Mouse (Mus musculus) hindbrain, postnatal 0 days (tissue): Measurements from ENCODE around the gene Gm20388. TPM values are rescaled to one million over a fixed set of nuclear protein-coding genes. Genes with fewer than 3 reads are reported as not detected.

Experiments used
- ATAC-seq: fragments of 200-750 bp; cut with Nextera tagmentation; 2 replicates; pipeline ENCODE4 v1.8.0; 2017; ENCODE audit warnings: mild to moderate bottlenecking, moderate TSS enrichment, moderate library complexity
- DNase-seq: peaks from one replicate; pipeline ENCODE4 v3.0.0-alpha.2; 2015; ENCODE audit warnings: low spot score
- H3K27ac ChIP-seq: fragments of 300-500 bp; sonication (generic); 2 replicates; pipeline ENCODE4 v1.5.1; 2014; ENCODE audit warnings: mild to moderate bottlenecking
- H3K27me3 ChIP-seq: fragments of 300-500 bp; sonication (generic); 2 replicates; pipeline ENCODE4 v1.6.1; 2014; ENCODE audit warnings: low read length, mixed read lengths; ENCODE audit not compliant: insufficient read depth
- H3K36me3 ChIP-seq: fragments of 300-500 bp; sonication (generic); 2 replicates; pipeline ENCODE4 v1.6.1; 2014; ENCODE audit warnings: low read length, mixed read lengths; ENCODE audit not compliant: insufficient read depth
- H3K4me1 ChIP-seq: fragments of 300-500 bp; sonication (generic); 2 replicates; pipeline ENCODE4 v1.6.1; 2014; ENCODE audit warnings: antibody characterized with exemption, low read length, mixed read lengths; ENCODE audit not compliant: insufficient read depth
- H3K4me2 ChIP-seq: fragments of 300-500 bp; sonication (generic); 2 replicates; pipeline ENCODE4 v1.6.1; 2014; ENCODE audit warnings: low read depth, mild to moderate bottlenecking, low read length, moderate library complexity, mixed read lengths
- H3K4me3 ChIP-seq: fragments of 300-500 bp; sonication (generic); 2 replicates; pipeline ENCODE4 v1.5.1; 2014; ENCODE audit warnings: low read length
- H3K9ac ChIP-seq: fragments of 300-500 bp; sonication (generic); replicated peaks from 2 replicates; pipeline ENCODE4 v1.6.1; 2014; ENCODE audit warnings: mild to moderate bottlenecking, low read length, moderate library complexity, mixed read lengths
- H3K9me3 ChIP-seq: fragments of 300-500 bp; sonication (generic); 2 replicates; pipeline ENCODE4 v1.6.1; 2016; ENCODE audit warnings: low read length, mixed read lengths
- CTCF ChIP-seq: IDR thresholded peaks from 2 replicates; pipeline ENCODE4 v1.5.1; 2016; ENCODE audit warnings: antibody characterized with exemption, control low read depth, low read depth
- WGBS: fragments of 180-500 bp; shearing (Covaris S2); extraction: QIAGEN DNeasy Blood & Tissue Kit; methylation state at CpG from one replicate; pipeline ENCODE4 v1.1.7; 2014; 5-methylcytosine and 5-hydroxymethylcytosine counted together
- polyA plus RNA-seq: library from polyadenylated mRNA; unstranded; fragments of >200 nt; fragmentation: Nextera tagmentation; extraction: Ambion mirVana; gene quantifications from 2 replicates; pipeline ENCODE4 v1.2.1, GENCODE M21; 2015
- total RNA-seq: library from RNA; depleted of rRNA; stranded (reverse); fragments of >200 nt; gene quantifications from 2 replicates; pipeline ENCODE4 v1.2.3, GENCODE M21; 2014

The Gm20388 gene
- total and polyA plus RNA-seq, 2 experiments from 2014 or later, result 71.3 TPM; not detected in 1

GRCm38 (mm10) chr8:122431694-122432442, 2521.2 kb downstream of the Gm20388 start:
- WGBS, result 40% methylated on average over 18 of the region's 18 CpGs
- Histone ChIP-seq H3K4me2 (peak overlapping the region; percentile 52), H3K27me3 (no peaks in the 10 kb centered on the region), H3K4me1 (peaks cover 10% of the 10 kb centered on the region; the same call in 1 of the 2 replicates), H3K9ac (peak overlapping the region; percentile 31; the same call in 1 of the 2 replicates), H3K9me3 (no peaks in the 10 kb centered on the region), H3K4me3 (peak overlapping the region; percentile 26), H3K27ac (peak overlapping the region; percentile 22; the same call in 1 of the 2 replicates), H3K36me3 (peaks cover 22% of the 10 kb centered on the region; the same call in 1 of the 2 replicates)
- DNase-seq, result peak; percentile 26
- no peak for TF ChIP-seq CTCF
- 0 out of 2 replicates have a peak, but pooled peaks have one; percentile 4 for ATAC-seq

DNA sequence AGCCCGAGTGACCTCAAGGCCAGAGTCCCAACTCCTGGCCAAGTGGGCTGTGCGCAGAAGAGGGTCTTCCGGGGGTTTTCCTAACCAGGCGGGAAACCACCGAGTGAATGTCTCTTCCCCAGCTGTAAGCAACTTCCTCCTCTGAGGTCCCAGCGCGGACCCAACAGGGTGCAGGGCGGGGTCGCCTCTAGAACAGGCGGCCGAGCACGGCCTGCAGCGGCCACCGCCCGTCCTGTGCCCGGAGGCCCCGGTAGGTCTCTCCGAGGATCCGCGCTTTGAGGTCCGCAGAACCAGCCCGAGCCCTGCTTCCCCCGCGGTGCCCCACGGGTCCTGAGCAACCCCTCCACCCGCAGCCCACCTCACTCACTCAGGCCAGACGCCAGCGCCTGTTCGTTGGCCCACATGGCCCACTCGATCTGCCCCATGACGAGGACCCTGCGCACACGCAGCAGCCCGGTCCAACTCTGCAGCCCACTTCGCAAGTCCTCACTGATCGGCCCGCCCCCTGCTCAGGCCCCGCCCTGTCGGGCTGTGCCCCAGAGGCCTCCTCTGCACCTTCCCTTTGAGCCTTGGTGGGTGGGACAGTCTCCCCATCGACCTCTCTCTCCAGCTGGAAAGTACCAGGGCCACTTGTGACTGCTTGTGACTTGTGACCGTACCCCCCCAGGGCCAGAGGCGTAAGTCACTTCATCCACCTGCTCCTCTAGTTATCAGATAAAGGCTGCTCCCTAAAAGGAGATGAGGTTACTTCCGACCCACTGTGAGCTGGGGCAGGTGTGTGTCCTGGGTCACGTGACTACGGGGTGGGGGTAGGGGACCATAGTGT, 2522.0 kb downstream of the Gm20388 start, which contains the start of gene Cyba:
Gene Cyba, minus strand, starts transcription at position 488 of the 826 bp plus-strand sequence.
- Histone ChIP-seq H3K4me1 (peaks cover 10% of the 10 kb centered on the region; the same call in 1 of the 2 replicates), H3K4me3 (peak within 1 kb of the TSS; percentile 26), H3K4me2 (peak within 1 kb of the TSS; percentile 52), H3K27ac (peak within 1 kb of the TSS; percentile 22; the same call in 1 of the 2 replicates), H3K9ac (peak within 1 kb of the TSS; percentile 31; the same call in 1 of the 2 replicates), H3K36me3 (peaks cover 22% of the 10 kb centered on the region; the same call in 1 of the 2 replicates), H3K9me3 (no peaks in the 10 kb centered on the region), H3K27me3 (no peaks in the 10 kb centered on the region)
- peak; percentile 47 for DNase-seq
- ATAC-seq, result peak; percentile 45
- WGBS, result 8% methylated on average over 44 of the region's 45 CpGs
- no peak for TF ChIP-seq CTCF

- ATAC-seq, result peak; percentile 36; the same call in 1 of the 2 replicates
Measured at GRCm38 (mm10) chr8:122433269-122433905, 2522.7 kb downstream of the Gm20388 start.

DNA sequence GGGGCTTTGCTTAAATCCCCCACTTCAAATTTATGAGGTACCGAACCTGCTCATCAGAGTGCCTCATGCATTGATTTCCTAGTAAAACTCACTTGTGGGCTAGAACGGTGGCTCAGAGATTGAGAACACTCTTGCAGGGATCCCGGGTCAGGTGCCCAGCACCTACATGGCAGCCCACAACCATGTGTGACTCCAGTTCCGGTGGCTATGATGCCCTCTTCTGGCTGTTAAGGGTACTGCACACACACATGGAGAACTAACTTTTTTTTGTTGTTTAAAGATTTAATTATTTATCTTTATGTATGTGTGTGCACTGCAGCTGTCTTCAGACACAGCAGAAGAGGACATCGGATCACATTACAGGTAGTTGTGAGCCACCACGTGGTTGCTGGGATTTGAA, 2524.7 kb downstream of the Gm20388 start:
- peak; percentile 52; the same call in 1 of the 2 replicates for TF ChIP-seq CTCF
- Histone ChIP-seq H3K9me3 (no peaks in the 10 kb centered on the region), H3K4me3 (no peak overlapping the region), H3K4me1 (peaks cover 10% of the 10 kb centered on the region; the same call in 1 of the 2 replicates), H3K27me3 (no peaks in the 10 kb centered on the region), H3K27ac (no peak overlapping the region), H3K4me2 (no peak overlapping the region), H3K9ac (no peak overlapping the region), H3K36me3 (peaks cover 35% of the 10 kb centered on the region; the same call in 1 of the 2 replicates)
- 89% methylated on average over 6 of the region's 6 CpGs for WGBS
- ATAC-seq (no peak), DNase-seq (no peak)

More at GRCm38 (mm10) chr8:122433269-122433905, 2522.7 kb downstream of the Gm20388 start:
- H3K27ac ChIP-seq, result no peak overlapping the region; the same call in 1 of the 2 replicates
- TF ChIP-seq CTCF, result peak; percentile 43
- WGBS, result 68% methylated on average over 11 of the region's 11 CpGs
- H3K9ac ChIP-seq, result no peak overlapping the region
- H3K4me3 ChIP-seq, result no peak overlapping the region
- no peaks in the 10 kb centered on the region for H3K27me3 ChIP-seq
- H3K9me3 ChIP-seq, result no peaks in the 10 kb centered on the region
- no peak overlapping the region for H3K4me2 ChIP-seq
- H3K36me3 ChIP-seq, result peaks cover 27% of the 10 kb centered on the region; the same call in 1 of the 2 replicates
- peak; percentile 18 for DNase-seq
- peaks cover 10% of the 10 kb centered on the region; the same call in 1 of the 2 replicates for H3K4me1 ChIP-seq

DNA sequence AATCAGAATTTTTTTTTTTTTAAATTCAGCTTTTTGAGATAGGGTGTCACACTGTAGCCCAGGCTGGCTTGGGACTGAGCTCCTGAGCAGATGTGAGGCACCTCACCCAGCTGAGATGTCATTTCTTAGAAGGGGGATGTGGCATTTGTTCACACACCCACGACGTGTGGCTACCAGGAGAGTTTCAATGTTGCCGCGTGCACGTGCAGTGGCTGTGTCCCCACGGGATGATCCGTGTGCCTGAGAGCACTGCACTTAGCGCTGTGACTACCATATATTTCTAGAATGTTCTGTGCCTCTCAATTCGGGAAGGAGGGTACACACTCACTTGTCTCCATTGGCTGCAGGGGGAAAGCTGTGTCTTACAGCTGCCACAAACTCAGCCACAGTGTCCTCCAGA, 2525.5 kb downstream of the Gm20388 start:
- H3K36me3 ChIP-seq, result peaks cover 35% of the 10 kb centered on the region; the same call in 1 of the 2 replicates
- H3K27ac ChIP-seq, result no peak overlapping the region
- no peaks in the 10 kb centered on the region for H3K27me3 ChIP-seq
- H3K4me2 ChIP-seq, result no peak overlapping the region
- no peak overlapping the region for H3K9ac ChIP-seq
- no peak overlapping the region for H3K4me3 ChIP-seq
- 96% methylated on average over 9 of the region's 9 CpGs for WGBS
- peaks cover 10% of the 10 kb centered on the region; the same call in 1 of the 2 replicates for H3K4me1 ChIP-seq
- H3K9me3 ChIP-seq, result no peaks in the 10 kb centered on the region
- ATAC-seq, result no peak
- no peak for DNase-seq
- no peak for TF ChIP-seq CTCF
